Comparison of ENCODE assay signal across 8 mouse cellular contexts in the genomic region with DNA sequence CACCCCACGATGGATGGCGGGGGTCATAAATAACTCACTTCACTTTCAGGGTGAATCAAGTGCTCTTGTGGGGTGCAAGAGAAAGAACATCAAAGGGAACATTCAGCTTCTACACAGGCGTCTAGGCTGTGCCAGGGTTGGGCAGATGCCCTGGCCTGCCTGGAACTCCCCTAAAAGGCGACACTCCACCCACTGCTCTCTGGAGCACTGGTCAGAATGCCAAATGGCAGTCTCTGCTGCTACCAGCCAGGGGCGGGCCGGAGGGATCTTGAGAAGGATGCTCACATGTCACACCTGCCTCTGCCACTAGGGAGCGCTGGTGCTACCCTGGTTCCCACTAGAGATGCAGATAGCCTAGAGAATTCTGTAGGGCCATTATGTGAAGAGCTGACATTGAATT.
DNase-seq lines count a peak whose midpoint lies in the region; ATAC-seq lines count a peak whose summit lies in the region.

No protein-coding gene starts in this region.

- no peak for ATAC-seq in cerebellum, adult (ENCODE audit: insufficient number of reproducible peaks, low FRiP score, low TSS enrichment)

- peak; percentile 21 for DNase-seq in cerebellum, adult 11 months
- peak; percentile 42 for DNase-seq in WW6 (ENCODE audit: low read depth, low spot score)
- peak; percentile 72 to 87 for DNase-seq in cerebellum, postnatal 4 days (ENCODE audit: low spot score in 2 of 2)
- peak; percentile 75 for DNase-seq in gastrocnemius, postnatal 10 days
- DNase-seq in layer of hippocampus, adult 9-10 months (ENCODE audit: low spot score) = peak; percentile 65
- DNase-seq in lung, postnatal 36 days = peak; percentile 28
- peak; percentile 68 for DNase-seq in thymus, postnatal 25 days

Comparison
In these comparisons a context has a peak if more than half of its experiments do, and no peak if none do; other contexts are left out.
1. DNase-seq: peak in every context shown above with its lines; median percentile 80 in cerebellum, postnatal 4 days; 75 in gastrocnemius, postnatal 10 days; 68 in thymus, postnatal 25 days; 65 in layer of hippocampus, adult 9-10 months; 42 in WW6; 28 in lung, postnatal 36 days; 21 in cerebellum, adult 11 months.